Mouse (Mus musculus): ENCODE data around the gene Caln1.
A peak's percentile ranks its signal among the peaks of the same experiment; 100 is the strongest.

Caln1 gene

GRCm38 (mm10) chr5:130704866-130705265 is 335.6 kb downstream of the Caln1 start:
- no peak for DNase-seq

GRCm38 (mm10) chr5:130706202-130706855 is 337.1 kb downstream of the Caln1 start:
- DNase-seq, result no peak

GRCm38 (mm10) chr5:130707755-130708154 is 338.5 kb downstream of the Caln1 start:
- no peak for DNase-seq

- DNase-seq, result no peak
Observed at GRCm38 (mm10) chr5:130708616-130709015, 339.4 kb downstream of the Caln1 start.

GRCm38 (mm10) chr5:130711643-130712042 is 342.4 kb downstream of the Caln1 start:
- DNase-seq, result no peak

- no peak for DNase-seq
Observed at GRCm38 (mm10) chr5:130712281-130712680, 343.0 kb downstream of the Caln1 start.

GRCm38 (mm10) chr5:130715181-130715580 is 345.9 kb downstream of the Caln1 start:
- no peak for DNase-seq

GRCm38 (mm10) chr5:130718385-130718784 is 349.1 kb downstream of the Caln1 start:
- DNase-seq, result no peak

- no peak for DNase-seq
Observed at GRCm38 (mm10) chr5:130742171-130742570, 372.9 kb downstream of the Caln1 start.

GRCm38 (mm10) chr5:130757517-130757916 is 388.3 kb downstream of the Caln1 start:
- no peak for DNase-seq

GRCm38 (mm10) chr5:130765784-130766183 is 396.5 kb downstream of the Caln1 start:
- no peak for DNase-seq

- DNase-seq, result no peak
Observed at GRCm38 (mm10) chr5:130771061-130771741, 401.9 kb downstream of the Caln1 start.

GRCm38 (mm10) chr5:130772491-130772890 is 403.2 kb downstream of the Caln1 start:
- DNase-seq, result no peak

GRCm38 (mm10) chr5:130774946-130775345 is 405.7 kb downstream of the Caln1 start:
- DNase-seq, result no peak

GRCm38 (mm10) chr5:130792755-130793452 is 423.6 kb downstream of the Caln1 start:
- no peak for DNase-seq

- no peak for DNase-seq
Observed at GRCm38 (mm10) chr5:130797713-130798112, 428.5 kb downstream of the Caln1 start.

GRCm38 (mm10) chr5:130810314-130810713 is 441.1 kb downstream of the Caln1 start:
- no peak for DNase-seq

- DNase-seq, result no peak
Observed at GRCm38 (mm10) chr5:130810846-130811245, 441.6 kb downstream of the Caln1 start.

GRCm38 (mm10) chr5:130811266-130811665 is 442.0 kb downstream of the Caln1 start:
- peak; percentile 17 for DNase-seq

- no peak for DNase-seq
Observed at GRCm38 (mm10) chr5:130811966-130812365, 442.7 kb downstream of the Caln1 start.

GRCm38 (mm10) chr5:130812556-130812955 is 443.3 kb downstream of the Caln1 start:
- DNase-seq, result no peak

GRCm38 (mm10) chr5:130813089-130813488 is 443.8 kb downstream of the Caln1 start:
- DNase-seq, result no peak

- DNase-seq, result no peak
Observed at GRCm38 (mm10) chr5:130815352-130815751, 446.1 kb downstream of the Caln1 start.
